Mouse (Mus musculus) bone marrow, adult 2 months (tissue): Measurements from ENCODE around the gene Mthfd2.

Experiments used
- CTCF ChIP-seq: fragments of 200-500 bp; IDR thresholded peaks from 2 replicates; pipeline ENCODE4 v1.5.1; 2011; ENCODE audit warnings: low read length, control low read depth; ENCODE audit not compliant: control insufficient read depth, insufficient read depth
- POLR2A ChIP-seq: fragments of 200-500 bp; IDR thresholded peaks from 2 replicates; pipeline ENCODE4 v1.6.1; 2011; ENCODE audit warnings: low read depth, mild to moderate bottlenecking, control low read depth, low read length, borderline replicate concordance; ENCODE audit not compliant: control insufficient read depth

GRCm38 (mm10) chr6:83342957-83343356, 17.2 kb upstream of the Mthfd2 start:
- TF ChIP-seq POLR2A (no peak), CTCF (no peak)
